Mouse (Mus musculus): Measurements from ENCODE around the gene Osgep. TPM values are rescaled to one million over a fixed set of nuclear protein-coding genes. Genes with fewer than 3 reads are reported as not detected.
A peak's percentile ranks its signal among the peaks of the same experiment; 100 is the strongest.
"Not testable (repeated sequence)": the region's sequence is repeated elsewhere in the genome, so short reads cannot be mapped to it uniquely, and the experiment has no call there.

Gene Osgep
- polyA plus RNA-seq, 1 experiment from 2014 or later, result 133 TPM

DNA sequence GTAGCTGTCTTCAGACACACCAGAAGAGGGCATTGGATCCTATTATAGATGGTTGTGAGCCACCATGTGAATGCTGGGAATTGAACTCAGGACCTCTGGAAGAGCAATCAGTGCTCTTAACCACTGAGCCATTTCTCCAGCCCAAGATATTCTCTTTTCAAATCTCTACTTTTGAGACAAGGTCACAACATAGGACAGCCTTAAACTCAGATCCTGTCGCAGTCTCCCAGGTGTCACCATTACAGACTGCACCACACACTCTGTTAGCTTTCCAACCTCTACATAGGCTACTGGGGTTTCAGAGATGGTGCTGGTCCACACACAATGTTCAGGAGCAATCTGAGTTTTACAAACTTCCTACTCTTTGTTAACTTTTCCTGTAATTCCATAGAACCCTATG, 1.3 kb downstream of the Osgep start:
- Histone ChIP-seq H3K4me3 (ENCODE audit: low read length) (peak overlapping the region; percentile 61), H3K36me3 (ENCODE audit: control insufficient read depth, insufficient read depth, low read length) (peaks cover 12% of the 10 kb centered on the region), H3K4me2 (ENCODE audit: low read depth, low read length) (peak overlapping the region; percentile 37), H3K9ac (ENCODE audit: low read depth, low read length) (peak overlapping the region; percentile 68; the same call in 1 of the 2 replicates)
- H3K4me1 ChIP-seq (ENCODE audit: control insufficient read depth, insufficient read depth, low read length); H3K27me3 ChIP-seq (replicated peaks; ENCODE audit: control insufficient read depth, insufficient read depth, low read length); H3K27ac ChIP-seq (ENCODE audit: low read length); H3K9me3 ChIP-seq (ENCODE audit: control insufficient read depth, low read length); ATAC-seq: not testable (repeated sequence)
- WGBS, result 70% methylated on average over 1 of the region's 1 CpGs

DNA sequence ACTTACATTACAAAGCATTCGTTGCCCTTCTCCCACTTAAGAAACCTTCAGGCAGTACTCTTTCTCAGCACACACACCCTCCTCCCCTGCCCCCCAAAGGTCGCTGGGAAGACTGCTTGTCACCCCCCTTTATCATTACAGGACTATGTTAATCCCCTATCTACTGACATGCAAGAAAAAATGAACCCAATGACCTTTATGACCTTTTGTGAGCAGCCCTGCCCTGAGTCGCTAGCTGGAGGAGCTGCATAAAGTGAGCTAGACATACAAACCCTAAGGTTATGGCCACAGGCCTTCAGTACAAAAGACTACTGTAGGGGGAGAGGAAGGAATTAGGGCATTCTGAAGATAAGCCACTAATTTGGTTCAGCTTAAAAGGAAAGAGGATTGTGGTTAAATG, 13.3 kb downstream of the Osgep start:
- Histone ChIP-seq H3K27me3 (replicated peaks; ENCODE audit: control insufficient read depth, insufficient read depth, low read length) (no peaks in the 10 kb centered on the region), H3K4me3 (ENCODE audit: low read length) (no peak overlapping the region), H3K4me1 (ENCODE audit: control insufficient read depth, insufficient read depth, low read length) (no peaks in the 10 kb centered on the region), H3K9ac (ENCODE audit: low read depth, low read length) (no peak overlapping the region), H3K36me3 (ENCODE audit: control insufficient read depth, insufficient read depth, low read length) (peaks cover 6% of the 10 kb centered on the region; the same call in 1 of the 2 replicates), H3K9me3 (ENCODE audit: control insufficient read depth, low read length) (no peaks in the 10 kb centered on the region), H3K4me2 (ENCODE audit: low read depth, low read length) (no peak overlapping the region), H3K27ac (ENCODE audit: low read length) (no peak overlapping the region)
- WGBS, result 58% methylated on average over 3 of the region's 3 CpGs
- ATAC-seq, result no peak

DNA sequence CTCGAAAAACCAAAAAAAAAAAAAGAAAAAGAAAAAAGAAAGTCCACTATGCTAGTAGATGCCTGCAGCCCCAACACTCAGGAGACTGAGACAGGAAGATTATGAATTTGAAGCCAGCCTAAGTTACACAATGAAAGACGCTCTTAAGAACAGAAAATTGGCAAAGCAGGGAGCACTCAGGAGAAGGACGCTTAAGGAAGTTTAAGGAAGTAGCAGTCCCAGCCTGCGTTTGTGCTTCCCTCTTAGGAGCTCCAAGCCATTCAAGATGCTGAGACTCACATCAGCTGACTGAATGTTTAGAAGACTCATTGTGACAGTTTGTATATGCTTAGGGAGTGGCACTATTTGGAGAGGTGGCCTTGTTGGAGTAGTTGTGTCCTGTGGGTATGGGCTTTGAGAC, 16.6 kb downstream of the Osgep start:
- Histone ChIP-seq H3K4me3 (ENCODE audit: low read length) (no peak overlapping the region), H3K9ac (ENCODE audit: low read depth, low read length) (no peak overlapping the region), H3K4me2 (ENCODE audit: low read depth, low read length) (no peak overlapping the region), H3K27ac (ENCODE audit: low read length) (no peak overlapping the region), H3K4me1 (ENCODE audit: control insufficient read depth, insufficient read depth, low read length) (no peaks in the 10 kb centered on the region), H3K36me3 (ENCODE audit: control insufficient read depth, insufficient read depth, low read length) (no peaks in the 10 kb centered on the region; the same call in 1 of the 2 replicates), H3K9me3 (ENCODE audit: control insufficient read depth, low read length) (no peaks in the 10 kb centered on the region), H3K27me3 (replicated peaks; ENCODE audit: control insufficient read depth, insufficient read depth, low read length) (no peaks in the 10 kb centered on the region)
- ATAC-seq, result no peak
- 78% methylated on average over 4 of the region's 4 CpGs for whole genome bisulfite sequencing

DNA sequence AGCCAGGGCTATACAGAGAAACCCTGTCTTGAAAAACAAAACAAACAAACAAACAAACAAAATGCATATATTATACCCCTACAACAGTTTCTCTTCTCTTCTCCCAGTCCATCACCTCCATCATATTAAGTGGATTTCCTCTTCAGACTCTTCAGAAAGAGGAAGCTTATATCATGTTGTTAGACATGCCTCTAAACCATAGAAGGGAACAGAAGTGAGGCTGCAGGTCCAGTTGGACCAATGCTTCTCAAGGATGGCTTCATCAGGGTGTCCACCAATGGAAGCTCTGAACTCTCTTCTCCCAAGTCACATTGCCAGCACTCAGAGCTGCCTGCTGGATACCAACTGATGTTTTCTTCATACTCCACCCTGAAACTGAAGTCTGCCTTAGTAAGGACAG, 19.4 kb downstream of the Osgep start:
- not testable (repeated sequence) for H3K36me3 ChIP-seq (ENCODE audit: control insufficient read depth, insufficient read depth, low read length); H3K27ac ChIP-seq (ENCODE audit: low read length); H3K4me2 ChIP-seq (ENCODE audit: low read depth, low read length); H3K4me3 ChIP-seq (ENCODE audit: low read length); ATAC-seq; H3K9ac ChIP-seq (ENCODE audit: low read depth, low read length); H3K4me1 ChIP-seq (ENCODE audit: control insufficient read depth, insufficient read depth, low read length); H3K27me3 ChIP-seq (replicated peaks; ENCODE audit: control insufficient read depth, insufficient read depth, low read length); H3K9me3 ChIP-seq (ENCODE audit: control insufficient read depth, low read length)

DNA sequence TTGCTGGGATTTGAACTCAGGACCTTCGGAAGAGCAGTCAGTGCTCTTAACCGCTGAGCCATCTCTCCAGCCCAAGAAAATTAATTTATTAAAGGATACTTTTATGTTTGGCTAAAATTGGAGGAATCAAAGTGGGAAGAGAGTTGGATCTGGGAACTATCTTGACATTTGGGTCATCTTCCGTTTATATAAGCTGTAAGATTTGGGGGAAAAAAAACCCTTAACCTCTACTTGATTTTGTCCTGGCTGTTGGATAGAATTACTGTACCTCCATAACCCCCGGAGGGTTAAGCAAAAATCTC, 19.9 kb downstream of the Osgep start:
- Histone ChIP-seq H3K27ac (ENCODE audit: low read length) (no peak overlapping the region), H3K4me2 (ENCODE audit: low read depth, low read length) (no peak overlapping the region), H3K9ac (ENCODE audit: low read depth, low read length) (no peak overlapping the region), H3K9me3 (ENCODE audit: control insufficient read depth, low read length) (no peaks in the 10 kb centered on the region), H3K36me3 (ENCODE audit: control insufficient read depth, insufficient read depth, low read length) (no peaks in the 10 kb centered on the region), H3K4me1 (ENCODE audit: control insufficient read depth, insufficient read depth, low read length) (no peaks in the 10 kb centered on the region), H3K27me3 (replicated peaks; ENCODE audit: control insufficient read depth, insufficient read depth, low read length) (no peaks in the 10 kb centered on the region), H3K4me3 (ENCODE audit: low read length) (no peak overlapping the region)
- no peak for ATAC-seq
- 83% methylated on average over 4 of the region's 4 CpGs for WGBS

DNA sequence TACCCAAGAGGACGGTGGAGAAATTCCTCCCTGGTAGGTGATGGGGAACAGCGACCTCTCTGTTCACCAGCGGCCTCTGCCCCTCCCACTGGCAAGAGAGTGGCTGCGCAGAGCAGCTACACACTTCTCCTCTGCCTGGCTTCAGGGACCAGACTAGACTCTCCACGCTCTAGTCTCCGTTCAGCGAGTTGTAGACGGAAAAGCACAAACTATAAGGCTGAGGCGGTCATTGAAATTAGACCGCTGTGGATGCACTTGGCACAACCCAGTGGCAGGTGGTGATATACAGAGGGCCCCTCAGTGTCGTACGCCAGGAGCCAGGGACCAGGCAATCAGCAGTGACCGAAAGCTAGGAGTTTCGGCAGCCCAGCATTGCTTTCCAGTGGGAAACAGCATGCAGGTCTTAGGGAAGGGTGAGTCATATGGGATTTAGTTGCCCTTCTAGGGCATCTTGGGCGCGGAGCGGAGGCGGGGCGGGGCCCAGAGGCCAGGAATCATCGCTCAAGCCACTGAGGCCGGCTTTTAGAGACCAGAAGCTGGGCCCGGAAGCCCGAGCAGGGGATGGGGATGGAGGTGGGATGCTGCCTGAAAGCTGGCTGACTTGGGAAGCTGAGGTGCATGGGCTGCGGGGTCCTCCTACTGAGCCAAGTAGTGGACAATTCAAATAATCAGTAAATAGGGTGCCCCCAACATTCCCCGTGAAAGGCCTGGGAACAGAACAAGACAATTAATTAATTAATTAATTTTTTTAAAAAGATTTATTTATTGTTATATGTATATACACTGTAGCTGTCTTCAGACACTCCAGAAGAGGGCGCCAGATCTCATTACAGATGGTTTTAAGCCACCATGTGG, 20.5 kb downstream of the Osgep start:
- WGBS, result 5% methylated on average over 26 of the region's 26 CpGs
- no peaks in the 10 kb centered on the region for H3K9me3 ChIP-seq (ENCODE audit: control insufficient read depth, low read length)
- peak overlapping the region; percentile 66 for H3K9ac ChIP-seq (ENCODE audit: low read depth, low read length)
- H3K4me1 ChIP-seq (ENCODE audit: control insufficient read depth, insufficient read depth, low read length), result no peaks in the 10 kb centered on the region
- H3K4me3 ChIP-seq (ENCODE audit: low read length), result peak overlapping the region; percentile 42
- H3K36me3 ChIP-seq (ENCODE audit: control insufficient read depth, insufficient read depth, low read length), result no peaks in the 10 kb centered on the region
- peak overlapping the region; percentile 74 for H3K4me2 ChIP-seq (ENCODE audit: low read depth, low read length)
- H3K27ac ChIP-seq (ENCODE audit: low read length), result no peak overlapping the region
- H3K27me3 ChIP-seq (replicated peaks; ENCODE audit: control insufficient read depth, insufficient read depth, low read length), result no peaks in the 10 kb centered on the region
- peak; percentile 93 for ATAC-seq

DNA sequence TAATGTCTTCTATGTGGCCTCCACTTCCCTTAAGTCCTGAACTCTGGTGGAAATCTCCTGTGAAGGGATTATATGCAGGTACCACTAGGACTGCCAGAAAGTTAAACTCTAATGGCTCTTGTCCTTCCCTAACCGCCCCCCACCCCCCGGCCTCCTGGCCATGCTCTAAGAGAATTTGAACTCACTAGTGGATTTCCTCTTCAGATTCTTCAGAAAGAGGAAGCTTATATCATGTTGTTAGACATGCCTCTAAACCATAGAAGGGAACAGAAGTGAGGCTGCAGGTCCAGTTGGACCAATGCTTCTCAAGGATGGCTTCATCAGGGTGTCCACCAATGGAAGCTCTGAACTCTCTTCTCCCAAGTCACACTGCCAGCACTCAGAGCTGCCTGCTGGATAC, 26.7 kb downstream of the Osgep start:
- not testable (repeated sequence) for ATAC-seq; H3K9me3 ChIP-seq (ENCODE audit: control insufficient read depth, low read length); H3K4me2 ChIP-seq (ENCODE audit: low read depth, low read length); H3K4me3 ChIP-seq (ENCODE audit: low read length); H3K27me3 ChIP-seq (replicated peaks; ENCODE audit: control insufficient read depth, insufficient read depth, low read length); H3K36me3 ChIP-seq (ENCODE audit: control insufficient read depth, insufficient read depth, low read length); H3K4me1 ChIP-seq (ENCODE audit: control insufficient read depth, insufficient read depth, low read length); H3K9ac ChIP-seq (ENCODE audit: low read depth, low read length); H3K27ac ChIP-seq (ENCODE audit: low read length)
- 86% methylated on average over 2 of the region's 2 CpGs for WGBS

DNA sequence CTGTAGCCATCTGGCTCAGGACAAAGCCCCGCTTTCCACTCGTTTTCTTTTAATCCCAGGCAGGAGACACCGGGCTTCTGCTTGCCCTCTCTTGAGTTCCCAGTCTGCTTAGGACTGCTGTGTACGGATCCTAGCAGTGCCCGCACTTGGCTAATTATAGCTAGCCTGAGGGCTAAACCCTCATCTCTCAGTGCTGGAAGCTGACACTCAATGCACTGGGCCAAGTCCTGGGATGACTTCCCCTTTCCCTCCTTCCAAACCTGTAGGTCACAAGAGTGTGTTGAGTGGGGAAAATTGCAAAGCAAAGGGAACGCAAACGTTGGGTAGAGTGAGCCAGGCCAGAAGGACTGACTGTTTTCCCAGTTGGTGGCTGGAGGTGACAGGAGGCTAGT, 27.3 kb downstream of the Osgep start, which contains the start of gene Klhl33:
Gene Klhl33, minus strand, starts transcription at position 134 of the 392 bp plus-strand sequence.
- WGBS, result 61% methylated on average over 7 of the region's 7 CpGs
- H3K4me2 ChIP-seq (ENCODE audit: low read depth, low read length), result peak within 1 kb of the TSS; percentile 90
- no peak for ATAC-seq
- H3K4me1 ChIP-seq (ENCODE audit: control insufficient read depth, insufficient read depth, low read length), result peaks cover 11% of the 10 kb centered on the region
- no peaks in the 10 kb centered on the region for H3K36me3 ChIP-seq (ENCODE audit: control insufficient read depth, insufficient read depth, low read length)
- H3K27ac ChIP-seq (ENCODE audit: low read length), result no peak within 1 kb of the TSS
- no peaks in the 10 kb centered on the region for H3K27me3 ChIP-seq (replicated peaks; ENCODE audit: control insufficient read depth, insufficient read depth, low read length)
- H3K9me3 ChIP-seq (ENCODE audit: control insufficient read depth, low read length), result no peaks in the 10 kb centered on the region
- H3K9ac ChIP-seq (ENCODE audit: low read depth, low read length), result peak within 1 kb of the TSS; percentile 62
- H3K4me3 ChIP-seq (ENCODE audit: low read length), result peak within 1 kb of the TSS; percentile 46

DNA sequence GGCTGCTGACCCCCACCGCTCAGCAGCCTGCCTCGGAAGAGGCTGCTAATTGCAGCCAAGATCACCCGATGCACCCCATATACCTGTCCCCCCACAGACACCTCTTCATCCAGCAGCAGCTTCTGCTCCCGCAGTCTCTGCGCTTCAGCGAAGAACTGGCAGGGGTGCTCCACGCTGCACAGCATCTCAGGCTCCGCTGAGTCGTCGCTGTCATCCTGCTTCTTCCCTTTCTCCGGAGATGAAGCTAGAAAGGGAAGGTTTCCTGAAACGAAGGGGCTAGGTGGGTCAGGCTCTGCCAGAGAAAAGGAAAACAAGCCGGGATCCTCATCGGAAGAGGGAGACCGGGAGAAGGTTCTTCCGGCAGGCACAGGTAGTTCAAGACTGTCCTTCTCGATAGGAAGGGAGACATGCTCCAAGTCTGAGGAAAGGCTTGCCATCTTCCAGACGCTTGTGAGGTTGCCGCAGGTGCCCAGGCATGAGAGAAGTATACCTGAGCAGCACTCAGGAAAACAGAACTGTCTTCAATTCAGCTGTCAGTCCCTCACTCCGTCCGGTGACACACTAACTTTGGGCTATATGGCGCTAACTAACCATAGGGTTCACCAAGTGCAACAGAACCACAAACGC, 27.8 kb downstream of the Osgep start:
- no peaks in the 10 kb centered on the region for H3K36me3 ChIP-seq (ENCODE audit: control insufficient read depth, insufficient read depth, low read length)
- H3K4me1 ChIP-seq (ENCODE audit: control insufficient read depth, insufficient read depth, low read length), result peaks cover 11% of the 10 kb centered on the region
- H3K27me3 ChIP-seq (replicated peaks; ENCODE audit: control insufficient read depth, insufficient read depth, low read length), result no peaks in the 10 kb centered on the region
- WGBS, result 19% methylated on average over 23 of the region's 23 CpGs
- peak overlapping the region; percentile 46 for H3K4me3 ChIP-seq (ENCODE audit: low read length)
- no peak overlapping the region for H3K27ac ChIP-seq (ENCODE audit: low read length)
- peak overlapping the region; percentile 62 for H3K9ac ChIP-seq (ENCODE audit: low read depth, low read length)
- peak overlapping the region; percentile 90 for H3K4me2 ChIP-seq (ENCODE audit: low read depth, low read length)
- H3K9me3 ChIP-seq (ENCODE audit: control insufficient read depth, low read length), result no peaks in the 10 kb centered on the region
- peak; percentile 56 for ATAC-seq
